Mouse (Mus musculus): ENCODE measurements around the gene Hs2st1. TPM values are rescaled to one million over a fixed set of nuclear protein-coding genes. Genes with fewer than 3 reads are reported as not detected.
A peak's percentile ranks its signal among the peaks of the same experiment; 100 is the strongest.

The Hs2st1 gene
- polyA plus RNA-seq, 1 experiment from 2014 or later: 7.2 TPM

- H3K9me3 ChIP-seq (ENCODE audit: control insufficient read depth, low read length): no peaks in the 10 kb centered on the region
- H3K4me2 ChIP-seq: no peak overlapping the region
- no peak overlapping the region for H3K4me3 ChIP-seq (ENCODE audit: low read depth, low read length)
- H3K4me1 ChIP-seq (replicated peaks; ENCODE audit: control insufficient read depth, insufficient read depth, low read length): peaks cover 12% of the 10 kb centered on the region
- 43% methylated on average over 8 of the region's 8 CpGs for WGBS
- no peaks in the 10 kb centered on the region for H3K36me3 ChIP-seq (ENCODE audit: control insufficient read depth, insufficient read depth, low read length)
- no peak overlapping the region for H3K9ac ChIP-seq (ENCODE audit: low read depth, low read length)
- H3K27me3 ChIP-seq (replicated peaks; ENCODE audit: control insufficient read depth, insufficient read depth, low read length): no peaks in the 10 kb centered on the region; the same call in 1 of the 2 replicates
- ATAC-seq (replicated peaks; ENCODE audit: low FRiP score) (peak; percentile 21; the same call in 1 of the 2 replicates), DNase-seq (ENCODE audit: low spot score) (no peak)
- H3K27ac ChIP-seq (ENCODE audit: low read depth, low read length): no peak overlapping the region
Measured at GRCm38 (mm10) chr3:144400374-144400773, 169.6 kb downstream of the Hs2st1 start.

- ATAC-seq (replicated peaks; ENCODE audit: low FRiP score) (peak; percentile 63), DNase-seq (ENCODE audit: low spot score) (peak; percentile 73)
- Histone ChIP-seq H3K9me3 (ENCODE audit: control insufficient read depth, low read length) (no peaks in the 10 kb centered on the region), H3K4me1 (replicated peaks; ENCODE audit: control insufficient read depth, insufficient read depth, low read length) (peaks cover 12% of the 10 kb centered on the region), H3K27ac (ENCODE audit: low read depth, low read length) (no peak overlapping the region), H3K36me3 (ENCODE audit: control insufficient read depth, insufficient read depth, low read length) (no peaks in the 10 kb centered on the region), H3K9ac (ENCODE audit: low read depth, low read length) (no peak overlapping the region), H3K27me3 (replicated peaks; ENCODE audit: control insufficient read depth, insufficient read depth, low read length) (no peaks in the 10 kb centered on the region; the same call in 1 of the 2 replicates), H3K4me3 (ENCODE audit: low read depth, low read length) (0 out of 2 replicates have a peak overlapping the region, but pooled peaks have one; percentile 3), H3K4me2 (peak overlapping the region; percentile 48)
- WGBS: 45% methylated on average over 21 of the region's 21 CpGs
Measured at GRCm38 (mm10) chr3:144399358-144400096, 170.5 kb downstream of the Hs2st1 start.

GRCm38 (mm10) chr3:144398166-144398565, 171.8 kb downstream of the Hs2st1 start:
- H3K4me3 ChIP-seq (ENCODE audit: low read depth, low read length): no peak overlapping the region
- no peak for DNase-seq (ENCODE audit: low spot score)
- peaks cover 12% of the 10 kb centered on the region for H3K4me1 ChIP-seq (replicated peaks; ENCODE audit: control insufficient read depth, insufficient read depth, low read length)
- 70% methylated on average over 7 of the region's 7 CpGs for WGBS
- no peak overlapping the region for H3K9ac ChIP-seq (ENCODE audit: low read depth, low read length)
- no peak overlapping the region for H3K4me2 ChIP-seq
- no peaks in the 10 kb centered on the region for H3K9me3 ChIP-seq (ENCODE audit: control insufficient read depth, low read length)
- no peak overlapping the region for H3K27ac ChIP-seq (ENCODE audit: low read depth, low read length)
- H3K36me3 ChIP-seq (ENCODE audit: control insufficient read depth, insufficient read depth, low read length): no peaks in the 10 kb centered on the region
- no peaks in the 10 kb centered on the region; the same call in 1 of the 2 replicates for H3K27me3 ChIP-seq (replicated peaks; ENCODE audit: control insufficient read depth, insufficient read depth, low read length)
- no peak for ATAC-seq (replicated peaks; ENCODE audit: low FRiP score)

GRCm38 (mm10) chr3:144396478-144396877, 173.5 kb downstream of the Hs2st1 start:
- ATAC-seq (replicated peaks; ENCODE audit: low FRiP score): no peak
- peaks cover 8% of the 10 kb centered on the region for H3K4me1 ChIP-seq (replicated peaks; ENCODE audit: control insufficient read depth, insufficient read depth, low read length)
- H3K9me3 ChIP-seq (ENCODE audit: control insufficient read depth, low read length): no peaks in the 10 kb centered on the region
- no peak overlapping the region for H3K9ac ChIP-seq (ENCODE audit: low read depth, low read length)
- H3K4me3 ChIP-seq (ENCODE audit: low read depth, low read length): no peak overlapping the region
- 60% methylated on average over 17 of the region's 17 CpGs for WGBS
- no peak overlapping the region for H3K27ac ChIP-seq (ENCODE audit: low read depth, low read length)
- H3K4me2 ChIP-seq: no peak overlapping the region
- no peak for DNase-seq (ENCODE audit: low spot score)
- no peaks in the 10 kb centered on the region; the same call in 1 of the 2 replicates for H3K27me3 ChIP-seq (replicated peaks; ENCODE audit: control insufficient read depth, insufficient read depth, low read length)
- H3K36me3 ChIP-seq (ENCODE audit: control insufficient read depth, insufficient read depth, low read length): no peaks in the 10 kb centered on the region

GRCm38 (mm10) chr3:144394454-144394943, 175.5 kb downstream of the Hs2st1 start:
- 69% methylated on average over 7 of the region's 7 CpGs for WGBS
- Histone ChIP-seq H3K4me3 (ENCODE audit: low read depth, low read length) (no peak overlapping the region), H3K36me3 (ENCODE audit: control insufficient read depth, insufficient read depth, low read length) (no peaks in the 10 kb centered on the region), H3K4me2 (no peak overlapping the region), H3K9me3 (ENCODE audit: control insufficient read depth, low read length) (no peaks in the 10 kb centered on the region), H3K27me3 (replicated peaks; ENCODE audit: control insufficient read depth, insufficient read depth, low read length) (no peaks in the 10 kb centered on the region; the same call in 1 of the 2 replicates), H3K4me1 (replicated peaks; ENCODE audit: control insufficient read depth, insufficient read depth, low read length) (no peaks in the 10 kb centered on the region), H3K27ac (ENCODE audit: low read depth, low read length) (no peak overlapping the region), H3K9ac (ENCODE audit: low read depth, low read length) (no peak overlapping the region)
- DNase-seq (ENCODE audit: low spot score) (no peak), ATAC-seq (replicated peaks; ENCODE audit: low FRiP score) (no peak)

- H3K9me3 ChIP-seq (ENCODE audit: control insufficient read depth, low read length): no peaks in the 10 kb centered on the region
- H3K4me2 ChIP-seq: no peak overlapping the region
- no peaks in the 10 kb centered on the region for H3K4me1 ChIP-seq (replicated peaks; ENCODE audit: control insufficient read depth, insufficient read depth, low read length)
- no peak overlapping the region for H3K9ac ChIP-seq (ENCODE audit: low read depth, low read length)
- H3K36me3 ChIP-seq (ENCODE audit: control insufficient read depth, insufficient read depth, low read length): no peaks in the 10 kb centered on the region
- no peaks in the 10 kb centered on the region for H3K27me3 ChIP-seq (replicated peaks; ENCODE audit: control insufficient read depth, insufficient read depth, low read length)
- H3K4me3 ChIP-seq (ENCODE audit: low read depth, low read length): no peak overlapping the region
- no peak for ATAC-seq (replicated peaks; ENCODE audit: low FRiP score)
- WGBS: 71% methylated on average over 4 of the region's 4 CpGs
- no peak for DNase-seq (ENCODE audit: low spot score)
- H3K27ac ChIP-seq (ENCODE audit: low read depth, low read length): no peak overlapping the region
Measured at GRCm38 (mm10) chr3:144386446-144386845, 183.5 kb downstream of the Hs2st1 start.

- 46% methylated on average over 10 of the region's 10 CpGs for WGBS
Measured at GRCm38 (mm10) chr3:144384648-144385047, 185.3 kb downstream of the Hs2st1 start.

GRCm38 (mm10) chr3:144381431-144381980, 188.5 kb downstream of the Hs2st1 start:
- peak; percentile 19; the same call in 1 of the 2 replicates for ATAC-seq (replicated peaks; ENCODE audit: low FRiP score)

More at GRCm38 (mm10) chr3:144384648-144385047, 185.3 kb downstream of the Hs2st1 start:
- Histone ChIP-seq H3K36me3 (ENCODE audit: control insufficient read depth, insufficient read depth, low read length) (no peaks in the 10 kb centered on the region), H3K27ac (ENCODE audit: low read depth, low read length) (no peak overlapping the region), H3K9me3 (ENCODE audit: control insufficient read depth, low read length) (no peaks in the 10 kb centered on the region), H3K27me3 (replicated peaks; ENCODE audit: control insufficient read depth, insufficient read depth, low read length) (no peaks in the 10 kb centered on the region), H3K4me1 (replicated peaks; ENCODE audit: control insufficient read depth, insufficient read depth, low read length) (no peaks in the 10 kb centered on the region), H3K9ac (ENCODE audit: low read depth, low read length) (no peak overlapping the region), H3K4me2 (no peak overlapping the region), H3K4me3 (ENCODE audit: low read depth, low read length) (no peak overlapping the region)
- ATAC-seq (replicated peaks; ENCODE audit: low FRiP score): no peak
- no peak for DNase-seq (ENCODE audit: low spot score)

More at GRCm38 (mm10) chr3:144381431-144381980, 188.5 kb downstream of the Hs2st1 start:
- Histone ChIP-seq H3K9me3 (ENCODE audit: control insufficient read depth, low read length) (no peaks in the 10 kb centered on the region), H3K4me2 (peak overlapping the region; percentile 71), H3K4me3 (ENCODE audit: low read depth, low read length) (peak overlapping the region; percentile 43), H3K27me3 (replicated peaks; ENCODE audit: control insufficient read depth, insufficient read depth, low read length) (no peaks in the 10 kb centered on the region), H3K36me3 (ENCODE audit: control insufficient read depth, insufficient read depth, low read length) (no peaks in the 10 kb centered on the region), H3K9ac (ENCODE audit: low read depth, low read length) (no peak overlapping the region), H3K4me1 (replicated peaks; ENCODE audit: control insufficient read depth, insufficient read depth, low read length) (no peaks in the 10 kb centered on the region), H3K27ac (ENCODE audit: low read depth, low read length) (no peak overlapping the region)
- WGBS: 31% methylated on average over 15 of the region's 16 CpGs
- no peak for DNase-seq (ENCODE audit: low spot score)
